Mouse (Mus musculus) stomach, postnatal 0 days (tissue): ENCODE measurements at regions not wholly inside any gene's neighbourhood (a gene's known extent, or its start where the extent isn't known, plus 50 kb on each side); places are given as distances from the start of the nearest gene placed in this dataset.

Experiments
- ATAC-seq: fragments of 200-750 bp; cut with Nextera tagmentation; 2 replicates; pipeline ENCODE4 v1.8.0; 2017; ENCODE audit not compliant: low FRiP score, low TSS enrichment
- DNase-seq: peaks from one replicate; pipeline ENCODE4 v3.0.0-alpha.2; 2016; ENCODE audit warnings: low spot score
- H3K27ac ChIP-seq: fragments of 300-500 bp; sonication (generic); replicated peaks from 2 replicates; pipeline ENCODE4 v1.5.1; 2014; ENCODE audit warnings: mild to moderate bottlenecking, control low read depth
- H3K27me3 ChIP-seq: fragments of 300-500 bp; sonication (generic); 2 replicates; pipeline ENCODE4 v1.6.1; 2014; ENCODE audit warnings: low read length; ENCODE audit not compliant: control insufficient read depth, insufficient read depth
- H3K36me3 ChIP-seq: fragments of 300-500 bp; sonication (generic); 2 replicates; pipeline ENCODE4 v1.6.1; 2014; ENCODE audit warnings: low read length, mixed read lengths; ENCODE audit not compliant: control insufficient read depth, insufficient read depth
- H3K4me1 ChIP-seq: fragments of 300-500 bp; sonication (generic); replicated peaks from 2 replicates; pipeline ENCODE4 v1.6.1; 2014; ENCODE audit warnings: antibody characterized with exemption; ENCODE audit not compliant: control insufficient read depth, insufficient read depth
- H3K4me2 ChIP-seq: fragments of 300-500 bp; sonication (generic); replicated peaks from 2 replicates; pipeline ENCODE4 v1.6.1; 2014; ENCODE audit warnings: low read depth, mild to moderate bottlenecking, control low read depth, moderate library complexity
- H3K4me3 ChIP-seq: fragments of 300-500 bp; sonication (generic); 2 replicates; pipeline ENCODE4 v1.5.1; 2014; ENCODE audit warnings: low read depth, low read length, control low read depth
- H3K9ac ChIP-seq: fragments of 300-500 bp; sonication (generic); 2 replicates; pipeline ENCODE4 v1.6.1; 2014; ENCODE audit warnings: mild to moderate bottlenecking, low read length, control low read depth, mixed read lengths
- H3K9me3 ChIP-seq: fragments of 300-500 bp; sonication (generic); 2 replicates; pipeline ENCODE4 v1.6.1; 2016; ENCODE audit warnings: low read length; ENCODE audit not compliant: control insufficient read depth
- CTCF ChIP-seq: IDR thresholded peaks from 2 replicates; pipeline ENCODE4 v1.5.1; 2016; ENCODE audit warnings: antibody characterized with exemption, low read depth, mild to moderate bottlenecking, moderate library complexity
- EP300 ChIP-seq: optimal IDR thresholded peaks from 2 replicates; pipeline ENCODE3; 2016; ENCODE audit warnings: antibody characterized with exemption
- WGBS: fragments of 180-500 bp; shearing (Covaris S2); extraction: QIAGEN DNeasy Blood & Tissue Kit; methylation state at CpG from one replicate; pipeline ENCODE4 v1.1.7; 2014; 5-methylcytosine and 5-hydroxymethylcytosine counted together

DNA sequence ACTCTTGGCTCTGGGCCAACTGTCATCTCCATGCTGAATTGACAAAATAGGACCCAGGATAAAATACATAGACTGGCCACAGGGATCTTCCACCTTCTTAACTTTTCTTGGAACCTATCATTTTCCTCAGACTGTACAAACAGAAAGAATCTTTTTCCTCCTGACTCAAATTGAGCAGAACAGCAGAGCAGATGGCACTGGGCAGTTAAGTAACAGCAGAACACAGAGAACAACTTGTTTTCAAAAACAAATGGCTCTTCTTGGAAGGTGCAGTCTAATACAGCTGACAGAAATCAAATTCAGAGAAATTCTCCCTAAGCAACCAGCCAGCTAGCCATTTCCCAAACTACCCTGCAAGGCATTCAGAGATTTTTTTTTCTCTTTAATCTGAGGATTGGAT, 763.0 kb downstream of the Gsdmc2 start:
- DNase-seq, result no peak
- no peaks in the 10 kb centered on the region for H3K36me3 ChIP-seq
- H3K4me2 ChIP-seq, result no peak overlapping the region
- H3K4me3 ChIP-seq, result no peak overlapping the region
- no peaks in the 10 kb centered on the region for H3K4me1 ChIP-seq
- H3K27ac ChIP-seq, result no peak overlapping the region
- no peaks in the 10 kb centered on the region for H3K27me3 ChIP-seq
- TF ChIP-seq EP300, result no peak
- TF ChIP-seq CTCF, result no peak
- H3K9ac ChIP-seq, result no peak overlapping the region
- H3K9me3 ChIP-seq, result no peaks in the 10 kb centered on the region
- no peak for ATAC-seq

DNA sequence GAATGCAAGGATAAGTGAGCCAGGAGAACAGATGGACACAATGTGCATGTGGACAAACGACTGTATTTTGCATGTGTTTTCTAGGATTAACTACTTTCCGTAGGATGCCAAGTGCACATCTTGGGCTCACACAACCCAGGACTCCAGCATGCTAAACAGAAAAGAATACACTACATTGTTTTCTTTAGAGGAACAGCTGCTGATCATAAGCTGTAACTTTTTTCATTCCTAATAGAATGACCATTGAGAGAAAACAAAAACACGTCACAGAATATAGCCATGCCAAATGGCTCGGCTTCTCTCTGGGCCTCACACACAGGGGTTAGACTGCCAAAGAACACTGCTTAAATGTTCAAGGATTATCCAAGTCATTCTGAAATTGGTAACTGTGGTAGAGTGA, 765.2 kb downstream of the Gsdmc2 start:
- Histone ChIP-seq H3K4me2 (no peak overlapping the region), H3K9ac (no peak overlapping the region), H3K4me1 (no peaks in the 10 kb centered on the region), H3K27me3 (no peaks in the 10 kb centered on the region), H3K4me3 (no peak overlapping the region), H3K27ac (no peak overlapping the region), H3K9me3 (no peaks in the 10 kb centered on the region), H3K36me3 (no peaks in the 10 kb centered on the region)
- DNase-seq (no peak), ATAC-seq (no peak)
- 62% methylated on average over 4 of the region's 4 CpGs for WGBS
- TF ChIP-seq CTCF (no peak), EP300 (no peak)

GRCm38 (mm10) chr15:63071921-63072320, 773.1 kb downstream of the Gsdmc2 start:
- Histone ChIP-seq H3K36me3 (no peaks in the 10 kb centered on the region), H3K4me3 (no peak overlapping the region), H3K9me3 (no peaks in the 10 kb centered on the region), H3K4me2 (no peak overlapping the region), H3K9ac (no peak overlapping the region), H3K27ac (no peak overlapping the region), H3K27me3 (no peaks in the 10 kb centered on the region), H3K4me1 (no peaks in the 10 kb centered on the region)
- ATAC-seq (no peak), DNase-seq (no peak)
- 70% methylated on average over 4 of the region's 4 CpGs for WGBS
- TF ChIP-seq EP300 (no peak), CTCF (no peak)

- DNase-seq (no peak), ATAC-seq (no peak)
Observed at GRCm38 (mm10) chr15:63067126-63067525, 777.9 kb downstream of the Gsdmc2 start.

DNA sequence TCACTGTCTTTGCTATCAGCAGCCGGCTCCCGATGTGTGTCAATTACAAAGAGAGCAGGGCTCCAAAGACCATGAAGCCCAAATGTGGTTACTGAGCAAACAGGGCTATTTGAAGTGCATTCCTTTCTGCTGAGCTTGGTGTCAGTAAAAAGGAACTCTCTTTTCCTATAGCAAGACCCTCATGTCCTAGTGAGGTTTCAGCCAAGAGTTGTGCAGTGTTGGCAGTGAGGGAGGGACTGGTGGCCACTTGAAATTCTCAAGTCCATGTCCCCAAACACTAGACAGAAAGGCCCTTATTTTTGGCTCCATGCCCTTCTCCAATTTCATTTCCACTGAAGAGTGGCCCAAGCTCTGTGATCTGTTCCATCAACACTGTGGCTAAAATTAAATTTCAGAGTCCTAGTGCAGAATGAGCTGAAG, 778.9 kb downstream of the Gsdmc2 start:
- no peak overlapping the region for H3K9ac ChIP-seq
- DNase-seq (no peak), ATAC-seq (no peak)
- H3K4me3 ChIP-seq, result no peak overlapping the region
- TF ChIP-seq CTCF (no peak), EP300 (no peak)
- H3K9me3 ChIP-seq, result no peaks in the 10 kb centered on the region
- no peaks in the 10 kb centered on the region for H3K27me3 ChIP-seq
- no peaks in the 10 kb centered on the region for H3K4me1 ChIP-seq
- WGBS, result 46% methylated on average over 2 of the region's 2 CpGs
- H3K36me3 ChIP-seq, result no peaks in the 10 kb centered on the region
- H3K4me2 ChIP-seq, result no peak overlapping the region
- H3K27ac ChIP-seq, result no peak overlapping the region

More at GRCm38 (mm10) chr15:63067126-63067525, 777.9 kb downstream of the Gsdmc2 start:
- H3K36me3 ChIP-seq, result no peaks in the 10 kb centered on the region
- no peak overlapping the region for H3K9ac ChIP-seq
- H3K4me2 ChIP-seq, result no peak overlapping the region
- H3K4me3 ChIP-seq, result no peak overlapping the region
- 68% methylated on average over 3 of the region's 3 CpGs for WGBS
- H3K4me1 ChIP-seq, result no peaks in the 10 kb centered on the region
- no peaks in the 10 kb centered on the region for H3K27me3 ChIP-seq
- no peak overlapping the region for H3K27ac ChIP-seq
- TF ChIP-seq CTCF, result no peak
- TF ChIP-seq EP300, result no peak
- H3K9me3 ChIP-seq, result no peaks in the 10 kb centered on the region

DNA sequence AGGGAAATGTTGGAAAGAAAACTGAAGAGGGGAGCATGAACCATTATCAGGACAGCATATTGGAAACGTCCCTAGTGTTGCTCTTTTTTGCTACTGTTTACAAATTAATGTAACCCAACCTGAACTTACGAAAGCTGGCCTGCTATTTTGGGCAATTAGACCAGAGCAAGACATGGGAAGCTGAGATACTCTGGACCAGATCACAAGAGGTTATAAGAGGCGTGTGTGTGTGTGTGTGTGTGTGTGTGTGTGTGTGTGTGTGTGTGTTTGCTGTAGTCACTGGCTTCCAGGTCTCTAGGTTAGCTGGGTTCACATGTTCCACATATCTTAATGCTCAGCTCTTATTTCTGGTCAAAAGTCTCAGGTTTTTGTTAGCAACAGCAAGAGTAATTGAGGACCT, 783.1 kb downstream of the Gsdmc2 start:
- TF ChIP-seq CTCF (no peak), EP300 (no peak)
- H3K9ac ChIP-seq, result no peak overlapping the region
- H3K4me1 ChIP-seq, result no peaks in the 10 kb centered on the region
- no peak overlapping the region for H3K4me2 ChIP-seq
- H3K9me3 ChIP-seq, result no peaks in the 10 kb centered on the region
- 58% methylated on average over 3 of the region's 3 CpGs for WGBS
- no peak overlapping the region for H3K4me3 ChIP-seq
- no peaks in the 10 kb centered on the region for H3K27me3 ChIP-seq
- ATAC-seq (no peak), DNase-seq (no peak)
- no peak overlapping the region for H3K27ac ChIP-seq
- H3K36me3 ChIP-seq, result no peaks in the 10 kb centered on the region
